Comparison of ENCODE assay signal across 22 mouse cellular contexts in genomic region chr11:77864771-77865170, GRCm38 (mm10). TPM values are rescaled to one million over a fixed set of nuclear protein-coding genes. Genes with fewer than 3 reads are reported as not detected.
DNase-seq lines count a peak whose midpoint lies in the region; ATAC-seq and TF ChIP-seq lines count a peak whose summit lies in the region.
"Had no signal": no experiment of that assay in that cellular context is flagged by ENCODE, and none has a peak within 500 bp of the region (broad histone marks: within the 10 kb centered on the region; RNA-seq: fewer than 3 reads in every experiment).

No protein-coding gene starts in this region.

- no peak overlapping the region for H3K4me3 ChIP-seq in embryonic facial prominence, embryonic 13.5 days
- no peak overlapping the region for H3K4me3 ChIP-seq in embryonic facial prominence, embryonic 10.5 days
- no peak overlapping the region for H3K4me3 ChIP-seq in layer of hippocampus, adult 2 months
- H3K4me3 ChIP-seq: embryonic facial prominence, embryonic 12.5 days; heart, embryonic 10.5 days; hindbrain, embryonic 15.5 days; megakaryocyte, embryonic 14.5 days had no signal

- 68% methylated on average over 12 of the region's 12 CpGs for WGBS in embryonic facial prominence, embryonic 13.5 days
- 62% methylated on average over 12 of the region's 12 CpGs for WGBS in embryonic facial prominence, embryonic 10.5 days

- peaks cover 42% of the 10 kb centered on the region for H3K4me1 ChIP-seq in embryonic facial prominence, embryonic 13.5 days
- H3K4me1 ChIP-seq in embryonic facial prominence, embryonic 10.5 days = peaks cover 49% of the 10 kb centered on the region

- no peak overlapping the region for H3K27ac ChIP-seq in embryonic facial prominence, embryonic 13.5 days
- H3K27ac ChIP-seq in embryonic facial prominence, embryonic 10.5 days (replicated peaks) = no peak overlapping the region
- H3K27ac ChIP-seq in layer of hippocampus, adult 2 months = peak overlapping the region; percentile 36; the same call in 1 of the 2 replicates
- H3K27ac ChIP-seq: embryonic facial prominence, embryonic 12.5 days; heart, embryonic 10.5 days; hindbrain, embryonic 15.5 days; stomach, postnatal 0 days had no signal

- H3K27me3 ChIP-seq in embryonic facial prominence, embryonic 13.5 days = peaks cover 50% of the 10 kb centered on the region
- peaks cover 90% of the 10 kb centered on the region for H3K27me3 ChIP-seq in embryonic facial prominence, embryonic 10.5 days (replicated peaks; ENCODE audit: low read depth, poor library complexity, severe bottlenecking)
- H3K27me3 ChIP-seq: hindbrain, embryonic 15.5 days had no signal

- H3K4me2 ChIP-seq in embryonic facial prominence, embryonic 13.5 days = no peak overlapping the region
- H3K4me2 ChIP-seq: embryonic facial prominence, embryonic 12.5 days; hindbrain, embryonic 15.5 days had no signal

- TF ChIP-seq CTCF in layer of hippocampus, adult 2 months (conservative IDR thresholded peaks at IDR 0.05) = no peak

- peaks cover 30% of the 10 kb centered on the region for H3K36me3 ChIP-seq in embryonic facial prominence, embryonic 13.5 days
- peaks cover 23% of the 10 kb centered on the region for H3K36me3 ChIP-seq in embryonic facial prominence, embryonic 10.5 days (replicated peaks)

- ATAC-seq in embryonic facial prominence, embryonic 13.5 days (ENCODE audit: insufficient number of reproducible peaks, insufficient read depth, low FRiP score, low TSS enrichment, low read depth) = no peak
- ATAC-seq: activated CD4-positive, CD25-positive, alpha-beta regulatory T cell, adult 4 months; intestine, embryonic 16.5 days had no signal

- 0 out of 2 replicates have a peak overlapping the region, but pooled peaks have one; percentile 21 for H3K9ac ChIP-seq in embryonic facial prominence, embryonic 13.5 days
- H3K9ac ChIP-seq: embryonic facial prominence, embryonic 12.5 days; hindbrain, embryonic 15.5 days had no signal

- no peak for DNase-seq in embryonic facial prominence, embryonic 10.5 days (ENCODE audit: low spot score)
- no peak for DNase-seq in layer of hippocampus, adult 2 months (ENCODE audit: low spot score in 2 of 2)
- DNase-seq in layer of hippocampus, postnatal 14 days (ENCODE audit: low spot score in 2 of 2) = no peak
- peak; percentile 58 for DNase-seq in right cerebral cortex, adult 18-20 months
- DNase-seq in right cerebral cortex, postnatal 14 days = no peak
- DNase-seq in thymus, postnatal 36 days = no peak
- DNase-seq in heart, adult 18-20 months = no peak
- DNase-seq: adrenal gland, postnatal 10 days; cerebellum, adult 9-11 months; left cerebral cortex, postnatal 4 days; lung, adult 18-20 months; lung, postnatal 14 days; retina, postnatal 1 day had no signal

- H3K9me3 ChIP-seq in embryonic facial prominence, embryonic 13.5 days = no peaks in the 10 kb centered on the region
- no peaks in the 10 kb centered on the region for H3K9me3 ChIP-seq in embryonic facial prominence, embryonic 10.5 days
- H3K9me3 ChIP-seq: embryonic facial prominence, embryonic 12.5 days; G1E; heart, embryonic 10.5 days; hindbrain, embryonic 15.5 days; megakaryocyte, embryonic 14.5 days had no signal

RNA-seq across cellular contexts. Expression of gene Pipox, which starts 29.1 kb away (rescaled TPM):
- 1.1 and 1.3 TPM in 2 replicates for polyA plus RNA-seq in embryonic facial prominence, embryonic 13.5 days (2015; fragmentation: Nextera tagmentation; extraction: Ambion mirVana)
- polyA plus RNA-seq in embryonic facial prominence, embryonic 10.5 days (2016; fragmentation: Nextera tagmentation; extraction: Ambion mirVana) = 2.1 and 2.7 TPM in 2 replicates
- 1 to 10 TPM in 1 of 2 experiments, under 1 TPM in 1; 0.84 to 1.2 TPM for total RNA-seq in layer of hippocampus, adult 2 months (2021)
- 1 to 10 TPM in 1 of 2 experiments, under 1 TPM in 1; 0.88 to 1.4 TPM for total RNA-seq in layer of hippocampus, postnatal 14 days (2021)
- under 1 TPM; 0.50 to 0.87 TPM for total RNA-seq in heart, adult 18-20 months (2021)
- total RNA-seq: G1E had no signal
- polyA plus RNA-seq: G1E had no signal
